In genomic region chr2:180588736-180589122, GRCm38 (mm10) we compare ENCODE assay signal across 9 mouse cellular contexts. TPM values are rescaled to one million over a fixed set of nuclear protein-coding genes. Genes with fewer than 3 reads are reported as not detected.
A peak's percentile ranks its signal among the peaks of the same experiment; 100 is the strongest.
DNase-seq lines count a peak whose midpoint lies in the region; ATAC-seq and TF ChIP-seq lines count a peak whose summit lies in the region.
"Had no signal": no experiment of that assay in that cellular context is flagged by ENCODE, and none has a peak within 500 bp of the region (broad histone marks: within the 10 kb centered on the region; RNA-seq: fewer than 3 reads in every experiment).

No protein-coding gene starts in this region.

- no peak for DNase-seq in thymus, adult 2 months
- DNase-seq in thymus, postnatal 36 days: no peak
- no peak for DNase-seq in forebrain, embryonic 10.5 days (ENCODE audit: extremely low spot score, low spot score)
- no peak for DNase-seq in liver, embryonic 14.5 days (ENCODE audit: low read depth in 3 of 3, low spot score in 3 of 3)
- DNase-seq in adrenal gland, postnatal 36 days: no peak
- DNase-seq in layer of hippocampus, adult 9-11 months: no peak
- no peak for DNase-seq in right cerebral cortex, postnatal 25 days

- 47% methylated on average over 6 of the region's 6 CpGs for WGBS in thymus, adult 2 months
- 49% methylated on average over 6 of the region's 6 CpGs for WGBS in forebrain, embryonic 10.5 days
- 42% methylated on average over 6 of the region's 6 CpGs for WGBS in liver, embryonic 14.5 days (ENCODE audit: insufficient replicate concordance)

- ATAC-seq in liver, embryonic 14.5 days (ENCODE audit: insufficient read depth): peak; percentile 9; the same call in 1 of the 2 replicates
- no peak for ATAC-seq in frontal cortex, adult (ENCODE audit: low TSS enrichment)

- no peaks in the 10 kb centered on the region for H3K27me3 ChIP-seq in thymus, adult 2 months (ENCODE audit: control insufficient read depth, insufficient read depth, low read length)
- H3K27me3 ChIP-seq in forebrain, embryonic 10.5 days (ENCODE audit: poor library complexity, severe bottlenecking): no peaks in the 10 kb centered on the region
- H3K27me3 ChIP-seq in liver, embryonic 14.5 days (ENCODE audit: control insufficient read depth, insufficient read depth, low read length): no peaks in the 10 kb centered on the region

- peak overlapping the region; percentile 96 for H3K4me3 ChIP-seq in thymus, adult 2 months (ENCODE audit: control insufficient read depth, insufficient read depth, low read length)
- peak overlapping the region; percentile 86 for H3K4me3 ChIP-seq in forebrain, embryonic 10.5 days
- H3K4me3 ChIP-seq in liver, embryonic 14.5 days (ENCODE audit: insufficient read depth in 1 of 2, low read depth in 2 of 2, low read length in 2 of 2): peak overlapping the region; percentile 89 to 99

- H3K4me2 ChIP-seq in liver, embryonic 14.5 days (ENCODE audit: low read depth): peak overlapping the region; percentile 87

- peaks cover 22% of the 10 kb centered on the region for H3K36me3 ChIP-seq in thymus, adult 2 months (ENCODE audit: control insufficient read depth, insufficient read depth, low read length)
- peaks cover 71% of the 10 kb centered on the region for H3K36me3 ChIP-seq in forebrain, embryonic 10.5 days (replicated peaks)
- H3K36me3 ChIP-seq in liver, embryonic 14.5 days (replicated peaks; ENCODE audit: control insufficient read depth, insufficient read depth, low read depth): peaks cover 8% of the 10 kb centered on the region

- no peaks in the 10 kb centered on the region for H3K9me3 ChIP-seq in forebrain, embryonic 10.5 days
- H3K9me3 ChIP-seq in liver, embryonic 14.5 days (ENCODE audit: control insufficient read depth, low read length): no peaks in the 10 kb centered on the region

- peaks cover 9% of the 10 kb centered on the region for H3K4me1 ChIP-seq in thymus, adult 2 months (replicated peaks; ENCODE audit: control insufficient read depth, insufficient read depth, low read length)
- H3K4me1 ChIP-seq in forebrain, embryonic 10.5 days: peaks cover 35% of the 10 kb centered on the region
- H3K4me1 ChIP-seq in liver, embryonic 14.5 days (replicated peaks; ENCODE audit: control insufficient read depth in 2 of 2, insufficient read depth in 2 of 2, low read length in 1 of 2): peaks cover 0 to 8% of the 10 kb centered on the region in 2 experiments; a peak in 2 of 4 replicates

- peak overlapping the region; percentile 28; the same call in 1 of the 2 replicates for H3K27ac ChIP-seq in thymus, adult 2 months (ENCODE audit: control insufficient read depth, insufficient read depth, low read length)
- peak overlapping the region; percentile 95 for H3K27ac ChIP-seq in forebrain, embryonic 10.5 days
- H3K27ac ChIP-seq in liver, embryonic 14.5 days: no peak overlapping the region

- TF ChIP-seq EP300 in liver, embryonic 14.5 days (IDR thresholded peaks at IDR 0.05; ENCODE audit: low read depth): no peak

- no peak for TF ChIP-seq POLR2A in thymus, adult 2 months (IDR thresholded peaks at IDR 0.05; ENCODE audit: control insufficient read depth, extremely low read depth, insufficient read depth, low read length, poor library complexity)

- peak overlapping the region; percentile 95 for H3K9ac ChIP-seq in liver, embryonic 14.5 days (replicated peaks)

- no peak for TF ChIP-seq CTCF in thymus, adult 2 months (IDR thresholded peaks at IDR 0.05; ENCODE audit: borderline replicate concordance, control insufficient read depth, extremely low read depth, insufficient read depth, low read length, poor library complexity)
- peak; percentile 33 for TF ChIP-seq CTCF in liver, embryonic 14.5 days (IDR thresholded peaks at IDR 0.05; ENCODE audit: low read depth)

RNA-seq across cellular contexts. Expression of gene Ogfr, which starts 0.3 kb away (rescaled TPM):
- polyA plus RNA-seq in thymus, adult 2 months (2012; rRNA removed): 75.7 and 86.1 TPM in 2 replicates
- polyA plus RNA-seq in forebrain, embryonic 10.5 days (2016; fragmentation: Nextera tagmentation; extraction: Ambion mirVana): 103 and 104 TPM in 2 replicates
- polyA plus RNA-seq in liver, embryonic 14.5 days (2012; rRNA removed): 11.5 and 20.2 TPM in 2 replicates
- 18.0 and 21.2 TPM in 2 replicates for polyA plus RNA-seq in liver, embryonic 14.5 days (2014; fragmentation: Nextera tagmentation; extraction: Ambion mirVana)
- 10 to 100 TPM; 43.5 to 45.4 TPM for total RNA-seq in adrenal gland, postnatal 36 days (2021)

RNA-seq across cellular contexts. Expression of gene Mrgbp, which starts 7.6 kb away (rescaled TPM):
- polyA plus RNA-seq in thymus, adult 2 months (2012; rRNA removed): 75.6 and 75.7 TPM in 2 replicates
- 41.1 and 44.3 TPM in 2 replicates for polyA plus RNA-seq in forebrain, embryonic 10.5 days (2016; fragmentation: Nextera tagmentation; extraction: Ambion mirVana)
- polyA plus RNA-seq in liver, embryonic 14.5 days (2012; rRNA removed): 10.5 and 10.8 TPM in 2 replicates
- polyA plus RNA-seq in liver, embryonic 14.5 days (2014; fragmentation: Nextera tagmentation; extraction: Ambion mirVana): 7.1 and 7.4 TPM in 2 replicates
- total RNA-seq in adrenal gland, postnatal 36 days (2021): 10 to 100 TPM; 16.6 to 17.5 TPM

RNA-seq across cellular contexts. Expression of gene Col9a3, which starts 8.9 kb away (rescaled TPM):
- 4.4 and 4.8 TPM in 2 replicates for polyA plus RNA-seq in thymus, adult 2 months (2012; rRNA removed)
- polyA plus RNA-seq in forebrain, embryonic 10.5 days (2016; fragmentation: Nextera tagmentation; extraction: Ambion mirVana): 3.6 and 3.7 TPM in 2 replicates
- 0.55 and 1.2 TPM in 2 replicates for polyA plus RNA-seq in liver, embryonic 14.5 days (2012; rRNA removed)
- polyA plus RNA-seq in liver, embryonic 14.5 days (2014; fragmentation: Nextera tagmentation; extraction: Ambion mirVana): 0.71 and 0.80 TPM in 2 replicates
- total RNA-seq in adrenal gland, postnatal 36 days (2021): under 1 TPM; 0.17 to 0.26 TPM

RNA-seq across cellular contexts. Expression of gene Tcfl5, which starts 53.8 kb away (rescaled TPM):
- 0.09 TPM in 1 of 2 replicates, not detected in the other for polyA plus RNA-seq in thymus, adult 2 months (2012; rRNA removed)
- polyA plus RNA-seq in forebrain, embryonic 10.5 days (2016; fragmentation: Nextera tagmentation; extraction: Ambion mirVana): 0.20 and 0.30 TPM in 2 replicates
- 0.16 and 0.23 TPM in 2 replicates for polyA plus RNA-seq in liver, embryonic 14.5 days (2012; rRNA removed)
- polyA plus RNA-seq in liver, embryonic 14.5 days (2014; fragmentation: Nextera tagmentation; extraction: Ambion mirVana): not detected in 2 replicates
- not detected for total RNA-seq in adrenal gland, postnatal 36 days (2021)
- total RNA-seq: hematopoietic stem cell, adult 5-6 weeks had no signal
